Mouse (Mus musculus) cortical plate, adult 2 months (tissue): ENCODE results near the gene Mlh1. TPM values are rescaled to one million over a fixed set of nuclear protein-coding genes. Genes with fewer than 3 reads are reported as not detected.
A peak's percentile ranks its signal among the peaks of the same experiment; 100 is the strongest.

ENCODE experiments used
- H3K27ac ChIP-seq: fragments of 200-500 bp; 2 replicates; pipeline ENCODE4 v1.5.1; 2012; ENCODE audit warnings: low read length, control low read depth, inconsistent platforms; ENCODE audit not compliant: insufficient read depth
- H3K4me1 ChIP-seq: fragments of 200-500 bp; 2 replicates; pipeline ENCODE4 v1.6.1; 2011; ENCODE audit warnings: low read length; ENCODE audit not compliant: control insufficient read depth, insufficient read depth
- H3K4me3 ChIP-seq: fragments of 200-500 bp; 2 replicates; pipeline ENCODE4 v1.5.1; 2011; ENCODE audit warnings: mild to moderate bottlenecking, low read length, control low read depth; ENCODE audit not compliant: insufficient read depth
- CTCF ChIP-seq: fragments of 200-500 bp; IDR thresholded peaks from 2 replicates; pipeline ENCODE4 v1.5.1; 2011; ENCODE audit warnings: mild to moderate bottlenecking, control low read depth, low read length; ENCODE audit not compliant: insufficient read depth; ENCODE audit errors: extremely low read depth
- POLR2A ChIP-seq: fragments of 200-500 bp; IDR thresholded peaks from 2 replicates; pipeline ENCODE4 v1.6.1; 2011; ENCODE audit warnings: mild to moderate bottlenecking, low read length, control low read depth; ENCODE audit not compliant: insufficient read depth; ENCODE audit errors: extremely low read depth
- polyA plus RNA-seq: library from polyadenylated mRNA; depleted of rRNA; stranded (reverse); fragments of >200 nt; gene quantifications from 2 replicates; pipeline ENCODE4 v1.2.3, GENCODE M21; 2012

Mlh1 gene
- polyA plus RNA-seq, 1 experiment = 28.4 TPM

DNA sequence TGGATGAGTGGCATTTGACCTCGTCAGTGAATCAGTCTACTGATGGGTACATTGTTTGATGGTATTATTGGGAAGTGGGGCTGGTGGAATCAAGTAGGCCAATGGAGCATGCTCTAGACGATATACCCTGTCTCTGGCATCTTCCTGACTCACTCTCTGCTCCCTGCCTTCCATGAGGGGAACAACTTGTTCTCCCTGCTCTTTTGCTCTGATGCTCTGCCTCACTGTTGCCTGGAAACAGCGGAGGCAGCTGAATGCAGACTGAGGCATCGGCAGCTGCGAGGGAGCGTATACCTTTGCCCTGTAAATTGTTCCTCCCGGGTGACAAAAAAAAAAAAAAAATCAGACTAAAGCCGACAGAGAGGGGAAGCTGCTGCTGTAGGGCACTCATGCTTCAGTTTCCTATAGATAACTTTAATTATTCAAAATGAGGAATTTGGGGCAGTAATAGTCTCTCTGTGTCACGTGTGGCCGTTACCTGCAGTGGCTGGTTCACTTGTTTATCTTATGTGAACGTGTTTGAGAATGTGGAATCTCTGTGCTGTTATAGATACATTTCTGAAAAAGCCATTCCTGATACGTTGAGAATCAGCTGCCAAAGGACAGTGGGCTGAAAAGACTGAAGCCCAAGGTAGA is 30.7 kb upstream of the Mlh1 start:
- H3K27ac ChIP-seq = no peak overlapping the region
- H3K4me1 ChIP-seq = peaks cover 3% of the 10 kb centered on the region
- TF ChIP-seq POLR2A (no peak), CTCF (no peak)
- H3K4me3 ChIP-seq = no peak overlapping the region

GRCm38 (mm10) chr9:111298606-111299005 is 27.0 kb upstream of the Mlh1 start:
- H3K27ac ChIP-seq = no peak overlapping the region
- TF ChIP-seq POLR2A (no peak), CTCF (no peak)
- H3K4me1 ChIP-seq = no peaks in the 10 kb centered on the region
- H3K4me3 ChIP-seq = no peak overlapping the region

DNA sequence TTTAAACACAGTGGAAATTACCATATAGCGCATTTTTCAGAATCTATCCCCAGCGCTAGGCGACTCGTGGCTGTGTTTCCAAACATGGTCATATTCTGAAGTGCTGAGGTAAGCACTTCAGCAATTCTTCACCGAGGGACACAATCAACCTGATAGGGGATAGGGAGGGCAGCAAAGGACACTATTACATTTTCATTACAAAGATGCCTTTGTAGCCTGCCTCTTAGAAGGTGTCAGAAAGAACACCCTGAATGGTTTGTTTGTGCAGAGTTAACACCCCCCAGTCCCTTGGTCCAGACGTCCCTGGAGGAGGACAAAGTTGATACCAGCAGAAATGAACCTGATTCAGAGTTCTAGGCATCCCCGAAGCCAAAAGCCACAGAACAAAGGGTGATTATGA is 24.8 kb upstream of the Mlh1 start:
- TF ChIP-seq CTCF (no peak), POLR2A (no peak)
- no peaks in the 10 kb centered on the region for H3K4me1 ChIP-seq
- H3K4me3 ChIP-seq = no peak overlapping the region

DNA sequence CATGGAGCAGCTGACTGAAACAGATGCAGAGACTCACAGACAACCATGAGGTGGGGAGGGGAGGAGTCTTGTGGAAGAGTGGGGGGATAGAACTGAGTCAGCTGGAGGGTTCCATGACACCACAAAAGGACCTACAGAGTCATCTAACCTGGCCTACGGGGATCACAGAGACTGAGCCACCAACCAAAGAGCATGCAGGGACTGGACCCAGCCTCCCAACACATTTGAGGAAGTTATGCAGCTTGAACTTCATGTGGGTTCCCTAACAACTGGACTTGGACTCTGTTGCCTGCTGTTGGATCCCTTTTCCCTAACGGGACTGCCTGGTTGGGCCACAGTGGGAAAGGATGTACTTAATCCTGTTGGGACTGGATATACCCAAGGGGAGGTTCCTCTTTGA is 23.7 kb upstream of the Mlh1 start:
- H3K4me1 ChIP-seq = no peaks in the 10 kb centered on the region
- no peak overlapping the region for H3K27ac ChIP-seq
- TF ChIP-seq CTCF (no peak), POLR2A (no peak)
- no peak overlapping the region for H3K4me3 ChIP-seq

More for the DNA sequence above, 24.8 kb upstream of the Mlh1 start:
- no peak overlapping the region for H3K27ac ChIP-seq

DNA sequence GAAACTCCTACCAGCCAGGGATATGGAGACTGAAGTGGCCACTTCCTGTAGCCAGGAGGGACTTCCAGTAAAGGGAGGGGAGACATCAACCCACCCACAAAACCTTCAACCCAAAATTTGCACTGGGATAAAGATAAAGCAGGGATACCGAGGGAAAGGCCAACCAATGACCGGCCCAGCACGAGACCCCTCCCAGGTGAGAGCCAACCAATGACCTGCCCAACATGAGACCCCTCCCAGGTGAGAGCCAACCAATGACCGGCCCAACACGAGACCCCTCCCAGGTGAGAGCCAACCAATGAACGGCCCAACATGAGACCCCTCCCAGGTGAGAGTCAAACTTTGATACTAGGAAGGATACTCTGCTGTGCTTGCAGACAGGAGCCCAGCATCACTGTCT is 23.3 kb upstream of the Mlh1 start:
- no peak for TF ChIP-seq CTCF
- TF ChIP-seq POLR2A = no peak
- Histone ChIP-seq H3K27ac (no peak overlapping the region), H3K4me1 (no peaks in the 10 kb centered on the region), H3K4me3 (no peak overlapping the region)

- Histone ChIP-seq H3K4me3 (no peak overlapping the region), H3K27ac (no peak overlapping the region), H3K4me1 (no peaks in the 10 kb centered on the region)
- TF ChIP-seq POLR2A = no peak
- no peak for TF ChIP-seq CTCF
Observed at GRCm38 (mm10) chr9:111293234-111293633, 21.6 kb upstream of the Mlh1 start.

DNA sequence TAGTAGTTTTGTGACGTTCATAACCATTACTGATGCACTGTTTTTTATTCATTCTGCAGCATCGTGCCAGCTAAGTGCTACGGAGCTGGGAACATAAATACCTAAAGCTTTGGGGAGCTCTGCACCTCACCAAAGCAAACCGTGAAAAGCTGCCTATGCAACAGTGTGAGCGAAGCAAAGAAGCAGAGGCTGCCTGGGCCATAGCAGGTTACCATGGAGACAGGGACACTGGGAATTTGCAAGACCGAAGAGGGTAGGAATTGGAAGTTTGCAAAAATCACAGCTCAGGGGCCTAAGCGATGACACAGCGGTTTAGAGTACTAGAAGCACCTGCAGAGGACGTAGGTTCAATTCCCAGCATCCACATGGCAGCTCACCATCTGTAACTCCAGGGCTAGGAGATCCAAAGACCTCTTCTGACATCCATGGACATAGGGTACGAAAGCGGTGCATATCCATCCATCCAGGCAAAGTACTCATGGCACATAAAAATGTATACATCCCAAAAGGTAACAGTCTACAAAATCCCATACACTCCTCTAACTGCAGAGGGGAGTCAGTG is 19.0 kb upstream of the Mlh1 start:
- Histone ChIP-seq H3K27ac (no peak overlapping the region), H3K4me3 (no peak overlapping the region), H3K4me1 (no peaks in the 10 kb centered on the region)
- TF ChIP-seq CTCF (no peak), POLR2A (no peak)

DNA sequence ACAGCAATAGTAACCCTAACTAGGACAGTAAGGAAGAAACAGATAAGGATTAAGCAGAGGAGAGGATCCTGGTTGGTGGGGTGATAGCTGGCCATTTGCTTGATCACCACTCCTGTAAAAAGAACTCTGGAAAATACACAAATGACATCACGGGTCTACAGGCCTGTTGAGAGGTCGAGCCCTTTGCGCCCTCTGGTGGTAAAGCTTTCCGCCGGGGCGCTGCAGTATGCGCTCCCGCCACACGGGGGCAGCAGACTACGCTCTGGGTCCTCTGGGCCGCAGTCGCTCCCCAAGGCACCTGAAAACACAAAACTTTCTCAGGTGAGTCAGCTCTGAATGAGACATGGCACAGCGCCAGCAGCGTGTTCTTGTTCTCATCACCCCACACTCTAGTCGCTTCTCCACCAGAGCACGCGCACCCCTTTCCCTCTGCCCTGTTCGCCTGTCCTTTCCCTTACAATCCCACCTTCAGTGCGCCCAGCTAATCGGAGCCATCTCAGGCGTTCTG is 18.3 kb upstream of the Mlh1 start:
- H3K4me3 ChIP-seq = no peak overlapping the region
- H3K27ac ChIP-seq = no peak overlapping the region
- no peaks in the 10 kb centered on the region for H3K4me1 ChIP-seq
- TF ChIP-seq CTCF = peak; percentile 97
- TF ChIP-seq POLR2A = no peak

DNA sequence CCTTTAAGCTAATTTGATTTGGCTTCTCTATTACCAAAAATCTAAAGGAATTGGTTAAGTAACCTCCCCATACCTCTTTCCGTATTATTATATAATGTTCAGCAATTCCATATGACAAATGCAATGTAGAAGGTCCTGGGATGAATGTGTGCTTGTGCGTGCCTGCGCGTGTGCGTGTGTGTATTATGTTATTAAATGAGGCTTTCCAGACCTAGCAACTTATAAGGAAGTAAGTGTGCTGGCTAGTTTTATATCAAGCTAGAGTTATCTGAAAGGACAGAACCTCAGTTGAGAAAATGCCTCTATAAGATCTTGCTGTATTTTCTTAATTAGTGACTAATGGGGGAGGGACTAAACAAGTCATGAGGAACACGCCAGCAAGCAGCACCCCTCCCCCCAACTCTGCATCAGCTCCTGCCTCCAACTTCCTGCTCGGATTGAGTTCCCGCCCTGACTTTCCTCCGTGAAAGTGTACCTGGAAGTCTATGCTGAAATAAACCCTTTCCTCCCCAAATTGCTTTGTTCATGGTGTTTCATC is 17.8 kb upstream of the Mlh1 start:
- H3K4me3 ChIP-seq = no peak overlapping the region
- no peak overlapping the region for H3K27ac ChIP-seq
- TF ChIP-seq POLR2A = no peak
- TF ChIP-seq CTCF = no peak
- H3K4me1 ChIP-seq = no peaks in the 10 kb centered on the region

DNA sequence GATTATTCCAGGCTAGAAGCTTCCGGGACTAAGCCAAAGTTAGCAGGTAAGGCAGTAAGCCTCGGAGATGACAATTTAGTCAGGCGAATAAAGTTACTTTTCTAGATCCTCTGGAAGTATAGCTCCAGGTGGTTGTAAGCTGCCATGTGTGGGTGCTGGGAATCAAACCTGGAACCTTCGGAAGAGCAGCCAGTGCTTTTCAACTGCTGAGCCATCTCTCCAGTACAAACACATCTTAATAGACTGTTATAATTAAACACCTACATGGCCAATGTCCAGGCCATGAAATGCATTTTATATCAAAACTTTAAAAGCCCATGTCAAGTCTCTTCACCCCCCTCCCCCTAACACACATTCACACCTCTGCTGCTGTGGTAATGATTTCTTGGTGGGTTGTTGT is 16.4 kb upstream of the Mlh1 start:
- TF ChIP-seq POLR2A (no peak), CTCF (no peak)

More for the DNA sequence above, 16.4 kb upstream of the Mlh1 start:
- Histone ChIP-seq H3K4me1 (no peaks in the 10 kb centered on the region), H3K27ac (no peak overlapping the region), H3K4me3 (no peak overlapping the region)
